Mouse (Mus musculus) CD8-positive naive resting alpha-beta T cell, adult 2 months (primary cell): ENCODE measurements around the gene Mrpl10.

ENCODE experiments used
- DNase-seq, 2 experiments: peaks; one replicate each; pipeline ENCODE4 v3.0.0; 2022; ENCODE audit warnings: low read depth in 2 of 2, low spot score in 2 of 2

Gene Mrpl10

DNA sequence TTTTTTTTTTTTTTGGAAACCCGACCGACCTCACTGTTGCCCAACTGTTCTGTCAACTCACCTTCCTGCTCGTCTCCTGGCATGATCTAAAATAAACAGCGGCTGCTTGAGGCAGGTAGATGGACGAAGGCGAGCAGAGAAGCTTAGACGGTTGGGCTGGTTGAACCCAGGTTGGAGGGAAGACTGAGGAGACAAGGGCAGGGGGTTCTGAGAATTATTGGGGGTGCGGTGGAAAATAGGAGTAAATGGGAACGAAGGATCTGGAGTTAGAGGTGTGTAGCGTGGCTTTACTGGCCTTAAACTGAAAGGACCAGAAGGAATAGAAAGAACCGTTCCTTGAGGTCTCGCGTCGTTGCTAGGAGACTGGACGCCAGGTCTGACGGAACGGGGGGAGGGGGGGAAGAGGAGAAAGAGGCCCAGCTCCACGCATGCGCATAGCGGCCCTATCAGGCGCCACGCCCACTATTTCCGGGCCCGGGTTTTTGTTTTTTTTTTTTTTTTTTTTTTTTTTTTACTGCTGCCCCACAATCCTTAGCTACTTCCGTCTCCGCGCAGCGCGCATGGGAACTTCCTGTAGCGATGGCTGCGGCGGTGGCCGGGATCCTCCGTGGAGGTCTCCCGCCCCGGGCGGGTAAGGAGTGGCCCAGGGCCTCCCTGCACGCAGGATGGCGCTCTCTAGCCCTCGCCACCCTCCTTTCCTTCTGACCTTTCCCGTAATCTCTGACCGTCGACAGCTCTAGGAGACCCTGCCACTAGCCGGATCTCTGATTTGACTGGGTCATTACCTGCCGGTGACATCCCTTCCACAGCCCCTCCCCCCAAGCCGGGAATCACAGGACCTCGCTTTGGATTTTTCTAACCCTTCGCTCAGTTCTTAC, at the start of gene Mrpl10, which contains the start of gene Lrrc46:
Mrpl10 (plus strand) TSS at position 539 of the 878 bp plus-strand sequence.
Lrrc46 (minus strand) TSS at position 386 of the 878 bp plus-strand sequence.
- DNase-seq = peak; percentile 75 to 85

DNA sequence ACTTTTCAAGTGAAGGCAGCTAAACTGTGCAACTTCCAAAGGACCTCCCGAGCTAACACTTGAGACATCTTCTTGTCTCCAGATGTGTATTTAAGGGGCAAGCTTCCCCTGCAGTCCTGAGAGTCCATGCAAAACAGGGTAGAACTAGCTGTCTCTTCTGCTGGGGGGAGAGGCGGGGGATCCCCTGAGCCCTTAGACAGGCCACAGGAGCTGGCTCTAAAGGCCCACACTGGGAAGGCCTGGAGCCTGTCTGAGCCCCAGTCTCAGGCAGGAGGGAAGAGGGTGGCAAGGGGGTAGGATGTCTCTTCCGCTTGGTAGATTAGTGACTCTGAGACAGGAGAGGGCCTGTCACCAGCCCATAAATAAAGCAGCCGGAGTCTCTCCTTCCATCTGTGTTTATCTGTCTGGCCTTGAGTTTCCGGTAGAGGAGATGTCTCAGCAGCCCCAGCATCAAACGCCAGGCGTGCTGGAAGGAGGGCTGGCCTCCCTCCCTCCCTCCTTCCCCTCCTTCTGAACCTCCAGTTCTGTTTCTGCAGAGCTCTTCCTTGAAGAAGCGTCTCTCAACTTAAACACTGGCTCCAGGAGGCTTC, 48.5 kb upstream of the Mrpl10 start:
- DNase-seq = peak in 1 of 2 experiments; percentile 39

DNA sequence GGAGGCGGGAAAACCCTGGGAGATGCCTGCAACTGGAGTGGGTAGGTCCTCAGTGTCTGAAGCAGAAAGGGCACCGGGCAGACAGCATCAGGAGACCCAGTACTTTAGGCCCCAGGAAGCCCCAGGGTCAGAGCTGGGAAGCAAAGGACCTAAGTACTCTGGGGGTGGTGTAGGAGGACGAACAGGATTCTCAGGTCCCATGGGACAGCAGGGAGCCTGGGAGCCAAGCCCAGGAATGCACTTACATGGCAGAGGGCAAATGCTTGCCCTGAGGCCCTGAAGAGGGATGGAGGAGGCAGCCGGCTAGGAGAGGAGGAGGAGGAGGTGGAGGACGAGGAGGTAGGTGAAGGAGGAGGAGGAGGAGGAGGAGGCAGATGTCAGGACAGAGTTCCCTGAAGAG, 46.3 kb upstream of the Mrpl10 start:
- DNase-seq = no peak

DNA sequence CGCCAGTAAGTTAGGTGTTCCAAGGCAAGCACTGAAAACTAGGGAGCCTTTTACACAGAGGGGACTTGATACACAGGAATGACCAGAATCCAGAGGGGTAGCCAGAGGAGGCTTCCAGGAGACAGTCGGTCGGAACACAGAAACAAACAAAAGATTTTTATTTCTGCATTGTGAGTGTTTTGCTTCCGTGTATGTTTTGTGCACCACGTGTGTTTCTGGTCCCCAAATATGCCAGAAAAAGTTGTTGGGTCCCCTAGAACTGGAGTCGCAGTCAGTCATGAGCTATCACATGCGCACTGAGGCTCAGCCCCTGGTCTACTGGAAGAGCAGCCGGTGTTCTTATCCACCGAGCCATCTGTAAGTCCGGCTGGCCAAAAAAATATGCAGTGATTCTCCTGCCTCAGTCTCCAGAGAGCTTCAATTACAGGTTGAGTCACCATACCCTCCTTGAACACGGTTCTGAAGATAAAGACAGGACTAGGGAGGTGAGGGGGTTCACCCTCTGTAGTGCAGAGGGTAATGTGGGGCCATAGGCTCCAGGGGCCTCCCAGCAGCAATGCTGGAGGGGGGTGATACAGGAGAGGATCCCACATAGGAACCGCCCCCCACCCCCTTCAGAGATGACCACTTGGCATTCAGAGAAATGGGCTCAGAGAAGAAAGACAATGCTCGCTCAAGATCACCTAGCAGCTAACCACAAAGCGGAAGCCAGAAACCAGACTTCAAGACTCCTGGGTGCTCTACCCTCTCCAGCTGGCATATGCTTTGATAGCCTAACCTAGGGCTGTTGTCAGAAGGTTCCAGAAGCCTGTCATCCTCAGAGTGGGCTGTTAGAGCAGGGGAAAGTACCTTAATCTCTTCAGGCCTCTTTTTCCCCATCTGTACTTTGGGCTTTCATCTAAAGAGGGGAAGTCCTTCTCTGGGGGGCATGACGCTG, 45.3 kb upstream of the Mrpl10 start:
- DNase-seq = peak; percentile 74 to 77

DNA sequence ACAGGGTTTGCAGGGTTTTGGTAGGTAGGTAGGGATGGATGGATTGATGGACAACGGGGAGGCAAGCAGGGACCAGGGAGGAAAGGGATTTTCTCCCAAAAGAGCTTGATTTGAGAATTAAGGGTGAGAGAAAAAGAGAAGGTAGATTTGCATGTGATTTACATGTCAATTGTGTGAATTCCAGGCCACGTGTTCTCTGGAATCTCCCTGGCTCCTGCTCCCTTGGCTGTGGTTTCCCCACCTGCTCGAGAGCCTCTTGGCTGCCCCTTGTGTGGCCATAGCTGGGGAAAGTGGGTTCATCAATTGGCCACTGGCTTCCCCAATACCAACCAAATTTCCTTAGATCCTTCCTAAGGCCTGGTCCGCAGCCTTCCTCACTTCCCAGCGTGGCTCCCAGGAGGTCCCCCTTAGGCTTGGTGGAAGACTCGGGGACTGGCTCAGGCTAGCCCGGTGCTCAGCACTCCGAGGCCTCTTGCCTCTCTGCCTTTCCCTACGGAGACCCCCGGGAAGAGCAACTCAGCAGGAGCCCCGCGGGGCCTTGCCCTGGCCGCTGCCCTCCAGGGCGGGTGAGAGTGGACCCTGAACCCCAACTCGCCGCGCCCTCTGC, 44.5 kb upstream of the Mrpl10 start:
- no peak for DNase-seq

DNA sequence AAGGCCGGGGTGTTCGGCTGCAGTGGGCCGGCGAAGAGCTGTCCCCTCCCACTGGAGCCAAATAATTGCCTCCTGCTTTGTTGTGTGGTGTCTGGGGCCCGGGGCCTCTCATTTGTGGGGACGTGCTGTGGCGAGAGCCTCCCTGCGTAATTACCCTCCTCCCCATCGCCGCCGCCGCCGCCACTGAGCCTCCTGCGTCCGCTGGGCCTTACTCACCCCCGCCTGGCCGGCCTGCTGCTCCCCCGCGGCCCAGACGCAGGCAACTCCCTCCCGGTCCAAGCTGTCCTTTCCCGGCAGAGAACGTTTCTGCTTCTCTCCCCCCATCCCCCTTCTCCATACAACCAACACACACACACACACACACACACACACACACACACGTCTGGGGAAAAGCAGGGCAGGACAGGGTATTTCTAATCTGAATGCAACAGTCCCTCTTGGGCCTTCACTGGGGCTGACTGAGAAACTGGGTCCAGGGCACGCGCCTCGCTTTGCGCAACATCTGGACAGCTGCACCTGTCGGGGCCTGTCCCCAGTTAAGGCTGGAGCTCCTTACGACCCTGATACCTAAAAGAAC, 43.9 kb upstream of the Mrpl10 start:
- DNase-seq = no peak

DNA sequence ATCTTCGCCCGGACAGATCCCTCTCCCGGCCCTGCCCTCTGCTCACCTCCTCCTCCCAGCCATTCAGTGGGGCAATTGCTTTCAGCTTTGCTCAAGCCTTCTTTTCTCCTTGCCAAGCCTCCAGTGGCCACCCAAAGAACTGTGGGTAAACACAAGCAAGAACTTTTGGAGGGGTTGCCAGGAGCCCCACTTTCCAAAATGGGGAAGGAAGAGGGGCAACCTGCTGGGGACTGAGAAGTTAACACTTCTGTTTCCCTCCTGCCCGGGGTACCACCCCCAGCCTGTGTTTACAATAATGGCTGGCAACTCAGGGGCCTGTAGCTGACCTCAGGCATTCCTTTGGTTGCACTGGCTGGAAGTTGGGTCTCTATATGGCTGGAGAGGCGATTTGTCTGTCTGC, 38.2 kb upstream of the Mrpl10 start:
- no peak for DNase-seq

DNA sequence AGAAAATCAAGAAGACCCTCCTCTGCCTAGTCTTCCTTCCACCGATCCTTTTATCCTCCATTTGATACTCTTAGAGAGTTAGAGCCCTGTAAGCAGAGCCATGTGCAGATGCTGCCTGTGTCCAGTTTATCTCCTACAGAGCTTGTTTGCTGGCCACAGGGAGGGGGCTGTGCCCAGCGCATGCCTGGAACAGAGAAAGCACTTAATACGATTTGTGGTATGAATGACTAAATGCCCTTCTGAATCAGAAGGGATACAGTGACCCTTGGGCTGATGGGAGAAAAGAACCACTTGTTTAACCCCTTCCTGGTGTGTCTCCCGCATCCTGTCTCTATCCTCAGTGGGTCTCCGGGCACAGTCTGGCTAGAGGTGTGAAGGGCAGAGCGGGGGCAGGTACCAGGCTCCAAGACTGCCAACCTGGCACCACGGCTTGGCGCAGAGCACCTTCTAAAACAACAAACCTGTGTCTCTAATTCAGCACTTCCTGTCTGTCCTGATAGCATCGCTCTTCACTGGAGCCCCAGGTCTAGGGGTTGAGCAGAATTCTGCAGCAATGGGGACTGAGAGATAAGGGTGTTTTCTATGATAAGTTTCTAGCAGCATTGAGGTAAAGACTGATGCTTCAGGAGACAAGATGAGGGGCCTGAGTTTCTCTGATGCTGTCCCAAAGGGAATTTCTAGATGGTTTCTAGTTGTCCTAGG, 34.1 kb upstream of the Mrpl10 start:
- DNase-seq = no peak

DNA sequence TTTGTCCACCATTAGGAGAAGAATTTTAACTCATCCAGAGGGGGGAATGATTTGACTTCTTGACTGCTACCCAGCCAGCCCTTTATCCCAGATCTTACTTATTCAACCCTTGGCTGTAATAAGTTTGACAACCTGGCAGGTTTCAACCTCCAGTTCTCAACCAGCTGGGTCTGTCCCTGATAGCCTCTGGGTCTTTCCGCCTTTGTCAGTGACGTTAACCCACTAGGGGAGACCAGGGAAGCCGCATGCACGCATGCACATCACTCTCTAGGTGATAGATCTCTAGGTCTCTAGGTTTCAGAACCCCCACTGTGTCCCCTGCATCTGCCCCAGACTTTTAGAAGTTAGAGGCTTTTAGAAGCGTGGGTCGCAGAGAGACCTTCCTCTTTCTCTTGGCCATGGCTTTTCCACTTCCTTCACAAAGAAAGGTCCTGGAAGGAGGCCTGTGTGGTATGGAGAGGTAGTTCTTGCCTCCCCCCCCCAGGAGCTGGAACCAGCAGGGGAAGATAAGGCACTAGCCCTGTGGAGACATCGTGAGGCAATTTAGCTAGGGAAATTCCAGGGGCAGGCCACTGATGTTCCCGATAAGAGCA, 32.1 kb upstream of the Mrpl10 start:
- no peak for DNase-seq

DNA sequence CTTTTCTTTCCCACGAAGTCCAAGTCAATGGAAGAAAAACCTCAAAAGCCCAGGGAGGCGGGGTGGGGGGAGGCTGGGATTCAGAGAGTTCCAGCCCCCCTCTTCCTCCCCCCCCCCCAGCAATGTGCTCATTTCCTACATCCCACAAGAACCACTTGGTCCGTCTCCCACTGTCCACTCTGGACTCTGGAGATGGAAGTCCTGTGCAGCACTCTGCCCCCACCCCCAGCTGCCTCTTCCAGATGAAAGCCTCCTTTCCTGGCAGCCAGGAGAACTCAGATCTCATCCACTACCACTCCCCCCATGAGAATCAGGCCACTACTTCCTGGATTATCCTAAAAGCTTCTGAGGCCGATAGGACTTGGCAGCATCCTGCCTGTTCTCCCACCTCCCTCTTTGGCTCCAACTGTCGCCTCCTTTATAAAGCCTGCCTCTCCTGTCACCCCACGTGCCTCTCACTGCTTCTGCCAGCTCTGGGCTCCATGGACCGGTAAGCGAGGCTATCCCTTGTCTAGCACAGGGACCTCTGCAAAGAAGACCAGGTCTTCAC, 28.2 kb upstream of the Mrpl10 start, which contains the start of gene Sp6:
Sp6 (plus strand) TSS at position 274 of the 550 bp plus-strand sequence.
- DNase-seq = no peak

DNA sequence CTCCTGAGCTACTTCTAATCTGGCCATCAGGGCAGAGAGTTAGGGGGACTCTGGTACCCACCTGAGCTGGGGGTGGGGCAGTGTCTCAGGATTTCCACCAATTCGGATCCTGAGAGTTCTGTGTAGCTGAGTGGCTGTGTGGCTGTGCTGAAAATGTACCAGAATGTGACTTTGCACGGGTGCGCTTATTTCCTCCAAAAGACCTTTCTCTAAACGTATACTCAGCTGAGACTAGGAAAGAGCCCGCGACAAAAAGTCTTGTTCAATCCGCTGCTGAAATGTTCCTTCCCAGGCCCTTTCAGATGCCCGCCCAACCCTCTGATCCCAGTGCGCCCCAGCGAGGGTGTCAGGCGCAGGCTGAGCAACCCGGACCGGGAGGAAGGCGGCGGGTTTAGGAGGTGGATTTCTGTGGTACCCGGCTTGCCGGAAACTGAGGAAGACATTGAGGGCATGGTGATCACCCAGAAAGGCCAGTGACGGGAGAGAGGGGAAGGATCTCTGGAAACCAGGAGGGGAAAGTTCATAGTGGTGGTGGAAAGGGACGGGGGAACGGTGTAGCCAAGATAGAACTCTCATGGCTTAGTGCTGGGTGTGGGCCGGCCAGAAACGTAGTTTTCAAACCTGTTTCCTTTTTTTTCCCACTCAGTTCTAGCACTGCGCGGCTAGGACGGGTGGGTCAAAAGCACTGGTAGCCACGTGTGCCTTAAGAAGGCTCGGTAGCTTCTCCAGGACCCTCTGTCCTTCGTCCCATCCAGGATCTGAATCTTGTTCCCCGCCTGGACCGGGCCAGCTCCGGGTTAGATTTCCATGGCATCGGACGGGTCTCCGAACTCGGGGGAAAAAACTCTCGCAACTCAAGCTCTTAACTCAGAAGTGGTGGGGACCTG, 23.4 kb upstream of the Mrpl10 start:
- no peak for DNase-seq

DNA sequence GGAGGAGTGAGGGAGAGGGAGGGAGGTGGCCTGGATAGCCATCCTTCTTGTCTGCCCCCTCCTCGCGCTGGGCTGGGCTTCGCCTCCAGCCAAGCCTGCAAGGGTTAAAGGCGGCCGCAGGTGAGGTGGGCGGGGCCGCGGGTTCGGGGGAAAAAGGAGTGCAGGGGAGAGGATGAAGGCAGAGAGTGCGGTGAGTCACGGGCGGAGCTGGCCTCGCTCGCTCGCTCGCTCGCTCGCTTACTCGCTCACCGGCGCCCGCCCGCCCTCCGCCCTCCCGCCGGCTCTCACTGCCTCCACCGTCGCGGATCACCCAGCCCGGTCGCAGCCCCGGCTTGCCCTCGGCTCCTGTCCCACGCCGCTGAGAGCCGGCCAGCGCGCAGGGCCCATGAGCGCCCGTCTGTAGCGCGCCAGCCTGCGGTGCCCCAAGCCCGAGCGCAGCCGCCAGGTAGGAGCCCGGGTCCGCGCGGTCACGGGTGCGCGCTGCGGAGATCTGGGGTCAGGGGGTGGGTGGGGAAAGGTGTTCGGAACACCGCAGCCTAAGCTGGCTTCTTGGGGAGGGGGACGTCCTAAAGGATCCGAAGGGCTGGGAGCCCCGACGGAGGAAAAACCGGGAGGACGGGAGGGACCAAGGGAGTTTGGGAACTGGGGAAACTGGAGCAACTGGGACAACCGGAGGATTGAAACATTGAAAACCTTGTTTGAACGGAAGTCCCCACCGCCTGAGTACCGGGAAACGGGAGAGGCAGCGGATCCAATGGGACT, 22.6 kb upstream of the Mrpl10 start:
- peak in 1 of 2 experiments; percentile 33 for DNase-seq

DNA sequence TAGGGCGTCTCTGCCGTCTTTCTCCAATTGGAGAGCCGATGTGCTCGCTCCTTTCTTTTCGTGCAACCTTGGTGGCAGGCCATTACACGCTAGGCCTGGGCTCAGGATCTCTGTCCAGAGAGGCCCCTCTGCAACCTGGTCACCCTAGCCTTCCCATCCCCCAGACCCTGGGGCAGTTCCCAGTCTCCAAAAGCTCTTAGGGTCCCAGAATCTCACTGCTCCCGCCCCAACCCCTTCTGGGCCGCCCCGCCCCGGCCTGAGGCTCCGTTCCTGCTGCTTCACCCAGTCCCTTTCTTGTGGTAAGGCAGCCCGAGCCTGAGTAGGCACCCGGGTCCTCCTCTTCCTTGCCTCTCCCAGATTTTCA, 22.0 kb upstream of the Mrpl10 start:
- DNase-seq = no peak

DNA sequence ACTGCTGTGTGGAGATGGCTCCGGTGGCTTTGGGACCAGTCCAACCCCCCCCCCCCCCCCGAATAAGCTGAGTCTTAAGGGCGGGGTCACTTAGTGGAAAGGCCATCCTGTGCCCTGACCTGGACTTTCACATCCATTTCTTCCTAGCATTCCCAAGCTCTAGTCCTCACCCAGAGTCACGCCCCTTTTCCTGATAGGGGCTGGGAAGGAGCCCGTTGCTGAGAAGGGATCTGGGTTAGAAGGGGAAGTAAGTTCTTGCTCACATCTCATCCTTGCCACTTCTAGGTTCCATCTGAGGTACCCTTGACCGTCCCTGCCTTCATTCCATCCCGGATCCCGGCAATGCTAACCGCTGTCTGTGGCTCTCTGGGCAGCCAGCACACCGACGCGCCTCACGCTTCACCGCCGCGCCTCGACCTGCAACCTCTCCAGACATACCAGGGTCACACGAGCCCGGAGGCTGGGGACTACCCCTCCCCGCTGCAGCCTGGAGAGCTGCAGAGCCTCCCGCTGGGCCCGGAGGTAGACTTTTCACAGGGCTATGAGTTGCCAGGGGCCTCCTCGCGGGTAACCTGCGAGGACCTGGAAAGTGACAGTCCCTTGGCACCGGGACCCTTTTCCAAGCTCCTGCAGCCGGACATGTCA, 20.1 kb upstream of the Mrpl10 start:
- peak in 1 of 2 experiments; percentile 17 for DNase-seq

DNA sequence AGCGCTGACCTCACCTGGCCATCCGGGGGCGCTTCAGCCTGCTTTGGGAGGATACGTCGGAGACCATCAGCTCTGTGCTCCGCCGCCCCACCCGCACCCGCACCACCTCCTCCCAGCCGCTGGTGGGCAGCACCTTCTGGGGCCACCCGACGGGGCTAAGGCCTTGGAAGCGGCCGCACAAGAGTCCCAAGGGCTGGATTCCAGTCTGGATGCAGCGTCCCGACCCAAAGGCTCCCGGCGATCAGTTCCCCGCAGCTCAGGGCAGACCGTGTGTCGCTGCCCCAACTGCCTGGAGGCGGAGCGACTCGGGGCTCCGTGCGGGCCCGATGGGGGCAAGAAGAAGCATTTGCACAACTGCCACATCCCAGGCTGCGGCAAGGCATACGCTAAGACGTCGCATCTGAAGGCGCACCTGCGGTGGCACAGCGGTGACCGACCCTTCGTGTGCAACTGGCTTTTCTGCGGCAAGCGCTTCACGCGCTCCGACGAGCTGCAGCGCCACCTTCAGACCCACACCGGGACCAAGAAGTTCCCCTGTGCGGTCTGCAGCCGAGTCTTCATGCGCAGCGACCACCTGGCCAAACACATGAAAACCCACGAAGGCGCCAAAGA, 19.4 kb upstream of the Mrpl10 start:
- DNase-seq = peak; percentile 74 to 82

DNA sequence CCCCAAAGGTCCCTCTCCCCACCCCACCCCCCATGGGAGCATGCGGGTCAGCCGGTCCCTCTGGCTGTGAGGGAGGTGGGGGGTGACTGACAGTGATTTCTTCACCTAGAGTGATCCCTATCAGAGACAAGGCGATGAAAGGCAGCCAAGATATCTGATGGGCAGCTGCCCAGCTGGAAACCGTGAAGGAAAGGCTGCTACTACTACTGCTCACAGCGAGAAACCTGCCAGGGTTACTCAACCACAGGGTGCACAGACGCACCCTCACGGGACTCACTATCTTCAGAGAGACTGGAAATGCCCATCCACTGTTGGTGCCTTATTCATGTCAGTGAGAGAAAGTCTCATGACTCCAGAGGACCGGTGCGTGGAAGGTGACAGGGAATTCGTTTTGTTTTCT, 16.4 kb upstream of the Mrpl10 start:
- DNase-seq = no peak
